Mouse (Mus musculus): ENCODE results near the gene Eef1akmt1. TPM values are rescaled to one million over a fixed set of nuclear protein-coding genes. Genes with fewer than 3 reads are reported as not detected.

Gene Eef1akmt1
- polyA plus RNA-seq, 1 experiment = 36.4 TPM

DNA sequence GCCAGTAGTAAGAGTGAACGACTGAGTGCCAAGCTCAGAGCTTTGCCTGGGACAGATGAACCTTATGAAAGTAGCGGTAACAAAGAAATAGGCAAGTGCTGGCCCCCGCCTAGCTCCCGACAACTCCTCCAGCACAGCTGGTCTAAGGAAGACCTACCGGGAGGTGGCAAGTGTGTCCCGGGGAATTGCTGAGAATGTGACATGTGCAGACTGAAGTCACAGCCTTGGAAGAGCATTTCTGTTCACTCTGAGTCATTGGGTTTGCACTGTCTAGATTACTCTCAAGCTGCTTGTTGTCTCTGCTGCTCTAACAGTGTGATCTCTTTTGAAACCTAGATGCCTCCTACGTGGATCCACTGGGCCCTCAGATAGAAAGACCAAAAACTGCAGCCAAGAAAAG is 54.4 kb downstream of the Eef1akmt1 start:
- DNase-seq (ENCODE audit: low read depth) = no peak
- TF ChIP-seq POLR2A (IDR thresholded peaks at IDR 0.05; ENCODE audit: borderline replicate concordance, extremely low read depth, insufficient read depth, insufficient read length, poor library complexity, severe bottlenecking) (no peak), CTCF (IDR thresholded peaks at IDR 0.05; ENCODE audit: borderline replicate concordance, extremely low read depth, insufficient read depth, insufficient read length) (no peak)

DNA sequence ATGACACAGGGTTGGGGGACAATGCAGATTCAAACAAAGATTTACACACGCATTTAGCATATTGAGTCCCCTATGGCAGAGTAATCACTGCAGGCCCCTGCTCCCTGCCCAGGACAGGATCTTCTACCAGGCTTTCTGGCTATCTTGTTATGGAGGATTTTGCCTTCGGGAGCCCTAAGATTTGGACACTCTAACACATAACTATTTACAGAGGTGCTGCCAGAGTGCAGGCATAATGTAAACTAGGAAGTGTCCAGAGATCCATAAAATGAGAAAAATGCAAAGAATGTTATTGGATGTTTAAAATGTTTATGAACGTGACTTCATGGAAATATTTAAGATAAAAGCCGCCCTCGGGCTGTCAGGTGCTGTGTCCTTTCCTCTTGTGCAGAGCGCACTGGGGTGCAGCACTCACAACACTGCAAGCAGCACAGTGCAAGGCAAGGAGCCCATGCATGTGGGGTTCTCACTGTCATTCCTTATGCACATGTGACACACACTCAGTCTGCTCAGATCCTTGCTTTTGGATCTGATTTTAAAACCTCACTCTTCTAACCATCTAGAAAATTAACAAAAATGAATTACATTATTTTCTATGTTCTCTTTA is 56.2 kb downstream of the Eef1akmt1 start:
- TF ChIP-seq POLR2A (IDR thresholded peaks at IDR 0.05; ENCODE audit: borderline replicate concordance, extremely low read depth, insufficient read depth, insufficient read length, poor library complexity, severe bottlenecking) (no peak), CTCF (IDR thresholded peaks at IDR 0.05; ENCODE audit: borderline replicate concordance, extremely low read depth, insufficient read depth, insufficient read length) (no peak)
- DNase-seq (ENCODE audit: low read depth) = no peak

DNA sequence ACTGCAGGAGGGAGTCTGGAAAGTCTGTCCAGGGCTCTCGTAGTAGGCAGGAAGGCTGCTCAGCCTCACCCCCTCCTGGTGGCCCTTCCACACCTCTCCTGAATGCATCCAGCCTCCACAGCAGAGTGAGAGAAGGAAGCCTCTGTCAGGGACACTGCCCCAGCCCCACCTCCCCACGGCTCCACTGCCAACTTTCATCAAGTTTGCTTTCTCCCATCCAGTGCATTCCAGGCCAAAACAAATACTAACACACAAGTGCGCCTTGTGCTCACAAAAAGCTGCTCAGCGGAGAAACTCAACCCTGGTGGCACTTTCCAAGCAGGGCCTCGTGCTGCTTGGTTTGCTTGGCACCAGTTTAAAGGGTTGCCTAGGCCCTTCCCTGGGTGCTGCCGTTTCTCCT is 61.9 kb downstream of the Eef1akmt1 start:
- DNase-seq (ENCODE audit: low read depth) = peak; percentile 70
- no peak for TF ChIP-seq CTCF (IDR thresholded peaks at IDR 0.05; ENCODE audit: borderline replicate concordance, extremely low read depth, insufficient read depth, insufficient read length)
- no peak for TF ChIP-seq POLR2A (IDR thresholded peaks at IDR 0.05; ENCODE audit: borderline replicate concordance, extremely low read depth, insufficient read depth, insufficient read length, poor library complexity, severe bottlenecking)

DNA sequence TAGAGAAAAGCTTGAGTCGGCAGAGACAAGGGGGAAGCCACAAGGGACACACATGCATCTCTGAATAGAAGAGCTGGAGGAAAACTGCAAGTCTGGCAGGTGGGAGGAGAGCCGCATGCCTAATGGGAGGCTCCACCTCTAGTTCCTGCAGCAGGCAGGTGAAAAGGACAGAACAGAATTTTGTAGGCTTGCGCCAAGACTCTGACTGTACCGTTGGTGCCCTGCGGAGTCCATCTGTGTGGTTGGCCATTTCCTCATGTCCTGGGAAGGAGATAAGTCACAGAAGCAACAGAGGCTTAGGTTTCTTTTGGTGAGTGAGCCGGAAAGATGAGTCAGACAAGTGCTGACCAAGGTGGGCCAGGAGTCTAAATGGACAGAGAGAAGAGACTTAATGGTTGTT is 67.7 kb downstream of the Eef1akmt1 start:
- TF ChIP-seq CTCF (IDR thresholded peaks at IDR 0.05; ENCODE audit: borderline replicate concordance, extremely low read depth, insufficient read depth, insufficient read length) (no peak), POLR2A (IDR thresholded peaks at IDR 0.05; ENCODE audit: borderline replicate concordance, extremely low read depth, insufficient read depth, insufficient read length, poor library complexity, severe bottlenecking) (no peak)
- DNase-seq (ENCODE audit: low read depth) = no peak

Other genes with a start within 250 kb of the Eef1akmt1 start
- 11.2 and 11.7 TPM in 2 replicates for gene Cryl1, start 173.1 kb downstream of the Eef1akmt1 start, polyA plus RNA-seq (2012; rRNA removed)
- 25.1 and 28.6 TPM in 2 replicates for gene Ift88, start 147.6 kb downstream of the Eef1akmt1 start, polyA plus RNA-seq (2012; rRNA removed)
- 23.4 and 32.7 TPM in 2 replicates for gene Il17d, start 46.8 kb downstream of the Eef1akmt1 start, polyA plus RNA-seq (2012; rRNA removed)
- 9.9 and 10.2 TPM in 2 replicates for gene Xpo4, start 93.8 kb upstream of the Eef1akmt1 start, polyA plus RNA-seq (2012; rRNA removed)
- gene Gm49361, start 174.5 kb upstream of the Eef1akmt1 start, polyA plus RNA-seq (2012; rRNA removed) = not detected in 2 replicates
- gene Lats2, start 186.8 kb upstream of the Eef1akmt1 start, polyA plus RNA-seq (2012; rRNA removed) = 9.9 and 14.0 TPM in 2 replicates
- 21.4 and 27.1 TPM in 2 replicates for gene Sap18, start 226.6 kb upstream of the Eef1akmt1 start, polyA plus RNA-seq (2012; rRNA removed)

Data from brain, embryonic 14.5 days (tissue).